Mouse (Mus musculus) frontal cortex, postnatal 25 days (tissue): Measurements from ENCODE around the gene Sag.
A peak's percentile ranks its signal among the peaks of the same experiment; 100 is the strongest.

Experiments used
- DNase-seq, 2 experiments: peaks; one replicate each; pipeline ENCODE4 v3.0.0; 2022; ENCODE audit warnings: low spot score in 2 of 2

Sag gene

GRCm38 (mm10) chr1:87854411-87854810 is 50.9 kb downstream of the Sag start:
- DNase-seq, result no peak

DNA sequence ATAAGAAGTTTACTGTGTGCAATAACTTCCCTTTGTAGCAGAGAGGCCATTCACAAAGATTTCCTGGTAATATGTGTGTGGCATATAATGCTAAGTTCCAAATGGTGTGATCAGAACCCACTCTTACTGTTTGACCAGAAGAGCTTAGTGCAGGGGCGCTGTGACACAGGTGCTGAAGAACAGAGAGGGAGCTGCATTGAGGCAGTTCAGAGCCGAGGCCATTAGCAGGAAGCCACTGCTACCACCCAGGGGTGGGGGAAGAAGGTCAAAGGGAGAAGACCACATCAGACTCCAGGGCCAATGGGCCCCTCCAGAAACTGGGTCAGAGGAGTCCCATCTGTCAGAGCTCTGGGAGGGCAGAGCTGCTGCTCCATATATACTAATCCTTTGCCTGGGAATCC is 51.4 kb downstream of the Sag start:
- no peak for DNase-seq

- no peak for DNase-seq
Measured at GRCm38 (mm10) chr1:87855522-87855921, 52.0 kb downstream of the Sag start.

- no peak for DNase-seq
Measured at GRCm38 (mm10) chr1:87856823-87857222, 53.3 kb downstream of the Sag start.

DNA sequence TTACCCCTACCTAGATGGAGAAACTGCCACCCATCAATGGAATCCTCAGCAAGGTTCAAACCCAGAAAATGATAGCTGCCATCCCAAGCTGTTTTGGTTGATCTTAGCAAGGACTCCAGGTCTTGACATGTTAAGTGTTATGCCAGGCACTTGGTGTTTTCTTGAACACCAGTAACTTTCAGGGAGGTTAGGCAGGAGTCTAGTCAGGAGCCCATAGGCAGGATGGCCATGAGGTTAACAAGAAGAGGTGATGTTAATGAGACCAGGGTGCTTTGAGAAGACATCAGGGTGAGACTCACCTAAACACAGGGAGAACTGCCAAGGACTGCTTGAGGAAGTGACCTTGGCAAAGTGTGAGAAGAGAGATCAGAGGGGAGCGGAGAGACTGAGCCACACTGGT is 54.6 kb downstream of the Sag start:
- no peak for DNase-seq

- no peak for DNase-seq
Measured at GRCm38 (mm10) chr1:87858529-87858928, 55.0 kb downstream of the Sag start.

GRCm38 (mm10) chr1:87863602-87864001 is 60.1 kb downstream of the Sag start:
- DNase-seq, result no peak

DNA sequence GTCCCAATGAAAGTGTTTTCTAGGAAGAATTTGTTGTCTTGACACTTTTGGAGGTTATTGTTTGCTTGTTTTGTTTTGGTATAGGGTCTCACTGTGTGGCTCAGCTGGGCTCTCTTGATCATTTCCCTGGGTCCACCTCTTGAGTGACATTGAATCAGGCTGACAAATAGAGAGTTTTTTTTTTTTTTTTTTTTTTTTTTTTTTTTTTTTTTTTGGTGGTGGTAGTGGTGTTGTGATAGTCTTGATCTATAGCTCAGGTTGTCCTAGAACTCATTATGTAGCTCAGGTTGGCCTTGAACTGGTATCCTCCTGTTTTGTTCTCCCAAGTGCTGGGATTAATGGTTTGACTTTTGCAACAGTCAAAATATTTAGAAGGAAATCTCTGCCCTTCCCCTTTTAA is 61.4 kb downstream of the Sag start:
- no peak for DNase-seq

- no peak for DNase-seq
Measured at GRCm38 (mm10) chr1:87866672-87867071, 63.2 kb downstream of the Sag start.

GRCm38 (mm10) chr1:87871546-87871945 is 68.1 kb downstream of the Sag start:
- DNase-seq, result no peak

GRCm38 (mm10) chr1:87873081-87873480 is 69.6 kb downstream of the Sag start:
- DNase-seq, result no peak

GRCm38 (mm10) chr1:87876065-87876464 is 72.6 kb downstream of the Sag start:
- no peak for DNase-seq

DNA sequence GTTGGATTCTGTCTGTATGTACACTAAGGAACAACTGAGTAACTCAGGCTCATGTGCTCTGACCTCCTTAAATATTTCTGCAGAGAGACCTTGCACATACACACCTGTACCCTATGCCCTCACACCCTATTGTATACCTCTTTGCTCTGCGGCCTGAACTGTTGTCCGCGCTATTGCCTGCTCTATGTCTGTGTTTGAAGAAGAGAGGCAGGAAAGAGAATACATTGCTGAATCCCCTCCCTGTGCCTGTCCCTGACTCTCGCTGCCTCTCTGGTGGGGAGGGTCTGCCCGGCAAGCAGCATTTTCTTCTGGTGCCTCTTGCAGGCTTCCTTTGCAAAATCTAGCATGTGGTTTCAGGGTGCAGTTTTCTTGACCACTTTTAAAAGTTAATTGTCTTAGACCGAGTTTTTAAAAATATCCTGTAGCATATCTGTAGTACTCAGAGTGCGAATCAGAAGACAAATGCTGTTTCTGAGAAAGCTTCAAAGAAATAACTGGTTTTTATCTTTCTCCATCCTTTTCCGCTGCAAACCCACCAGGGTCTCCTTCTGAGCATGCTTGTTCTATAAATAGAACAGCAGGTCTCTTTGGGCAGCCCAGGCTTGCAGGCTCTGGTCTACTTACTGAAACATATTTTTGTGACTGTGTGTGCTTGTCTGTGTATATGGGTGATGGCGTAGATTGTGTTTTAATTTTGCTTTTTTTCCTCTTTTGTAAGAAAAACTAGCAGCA is 74.2 kb downstream of the Sag start:
- no peak for DNase-seq

DNA sequence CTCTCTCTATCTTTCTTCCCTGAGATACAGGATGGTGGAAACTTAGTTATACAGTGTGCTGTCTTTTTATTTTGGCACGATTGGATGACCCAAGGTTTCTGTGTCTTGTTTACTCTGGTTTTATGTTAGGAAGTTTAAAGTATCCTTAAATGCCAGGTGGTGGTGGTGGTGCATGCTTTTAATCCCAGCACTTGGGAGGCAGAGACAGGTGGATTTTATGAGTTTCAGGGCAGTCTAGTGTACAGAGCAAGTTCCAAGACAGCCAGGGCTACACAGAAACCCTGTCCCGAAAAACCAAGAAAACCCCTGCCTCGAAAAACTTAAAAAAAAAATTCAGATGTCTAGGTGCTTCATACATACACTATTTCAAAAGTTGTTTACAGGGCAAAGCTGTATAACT is 75.6 kb downstream of the Sag start:
- no peak for DNase-seq

DNA sequence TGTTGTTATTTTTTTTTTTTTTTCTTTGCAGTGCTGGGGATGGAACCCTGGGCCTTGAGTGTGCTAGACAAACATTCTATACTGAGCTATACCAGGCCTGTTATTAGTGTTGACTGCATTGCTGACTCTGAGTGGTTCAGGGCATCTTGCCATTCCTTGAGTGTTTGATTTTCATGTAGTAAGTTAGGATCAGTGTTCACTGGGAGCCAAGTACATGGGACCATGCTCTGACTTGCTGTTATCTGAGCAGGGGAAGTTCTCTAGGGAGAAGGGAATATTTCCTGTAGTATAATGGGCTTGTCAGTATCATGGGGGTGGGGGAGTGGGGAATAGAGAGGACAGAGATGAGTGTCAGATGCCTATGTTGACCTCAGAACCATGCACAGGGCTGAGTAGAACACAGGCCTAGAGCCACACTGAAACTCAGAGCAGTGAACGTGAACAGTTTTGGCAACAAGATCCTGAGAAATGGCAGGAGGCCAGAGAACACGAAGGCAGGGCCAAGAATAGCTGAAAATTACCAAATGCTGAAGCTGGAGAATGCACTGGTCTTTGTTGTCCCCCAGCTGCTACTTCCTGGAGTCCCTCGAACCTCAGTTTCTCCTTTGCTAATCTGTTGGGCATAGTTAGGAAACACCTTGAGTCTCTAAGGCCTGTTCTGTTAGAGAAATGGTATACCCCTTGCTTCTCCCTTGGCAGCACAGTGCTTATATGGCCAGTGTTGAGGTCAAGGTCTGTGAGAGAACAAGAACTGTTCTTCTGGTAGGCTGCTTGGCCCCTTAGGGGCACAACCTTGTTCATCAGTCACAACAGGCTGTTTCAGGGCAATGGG is 76.2 kb downstream of the Sag start:
- peak; percentile 43 to 44 for DNase-seq

DNA sequence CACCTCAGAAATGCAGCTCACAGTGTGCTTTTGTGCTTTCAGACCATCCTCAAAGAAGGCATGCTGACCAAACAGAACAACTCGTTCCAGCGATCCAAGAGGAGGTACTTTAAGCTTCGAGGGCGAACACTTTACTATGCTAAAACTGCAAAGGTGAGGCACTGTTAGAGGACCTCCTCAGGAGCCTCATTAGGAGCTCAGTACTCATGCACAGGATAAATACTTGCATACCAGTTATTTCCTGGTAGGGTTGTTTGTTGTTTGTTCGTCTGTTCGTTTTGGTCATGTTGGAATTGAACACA is 76.8 kb downstream of the Sag start:
- DNase-seq, result no peak

- DNase-seq, result no peak
Measured at GRCm38 (mm10) chr1:87880856-87881255, 77.4 kb downstream of the Sag start.

- no peak for DNase-seq
Measured at GRCm38 (mm10) chr1:87881726-87882125, 78.2 kb downstream of the Sag start.

DNA sequence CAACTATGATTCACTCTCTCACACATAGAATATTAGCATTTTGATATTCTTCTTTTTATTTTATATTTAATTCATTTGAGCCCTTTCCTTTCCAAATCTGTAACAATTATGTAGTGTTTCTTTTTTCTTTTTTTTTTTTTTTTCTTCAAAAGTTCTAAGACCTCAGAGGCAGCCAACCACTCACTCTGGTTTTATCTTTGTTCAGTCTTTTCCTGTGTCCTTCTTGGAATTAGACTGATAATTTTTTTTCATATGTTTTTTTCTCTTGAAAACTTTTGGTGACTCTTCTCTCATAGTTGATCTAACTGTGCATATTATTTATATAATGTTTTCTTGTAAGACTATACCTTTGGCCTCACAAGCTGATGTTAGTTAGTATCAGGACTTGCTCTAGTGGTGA is 79.1 kb downstream of the Sag start:
- no peak for DNase-seq

- no peak for DNase-seq
Measured at GRCm38 (mm10) chr1:87890960-87891359, 87.5 kb downstream of the Sag start.

- no peak for DNase-seq
Measured at GRCm38 (mm10) chr1:87891634-87892033, 88.2 kb downstream of the Sag start.

DNA sequence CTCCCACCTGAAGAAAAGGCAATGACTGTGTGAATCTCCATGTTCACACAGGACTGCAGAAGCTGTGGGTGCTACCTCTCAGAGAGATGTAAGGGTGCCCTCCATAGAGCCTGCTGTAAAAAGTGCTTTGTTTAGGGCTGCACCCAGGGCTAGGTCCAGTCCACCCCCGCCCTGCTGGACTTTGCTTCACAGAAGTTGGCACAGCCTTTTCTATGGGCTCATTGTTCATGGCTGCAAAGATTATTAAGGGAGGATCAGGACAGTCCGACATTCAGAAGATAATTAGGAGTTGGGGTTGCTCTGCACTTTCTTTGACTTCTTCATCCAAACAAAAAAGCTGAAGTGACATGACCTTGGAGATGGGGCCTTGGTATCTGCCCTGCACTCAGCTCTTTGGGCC is 89.0 kb downstream of the Sag start:
- DNase-seq, result no peak

- no peak for DNase-seq
Measured at GRCm38 (mm10) chr1:87893414-87893813, 89.9 kb downstream of the Sag start.
